Mouse (Mus musculus) midbrain, embryonic 14.5 days (tissue): ENCODE results near the gene Dok5. TPM values are rescaled to one million over a fixed set of nuclear protein-coding genes. Genes with fewer than 3 reads are reported as not detected.

Experiments used
- ATAC-seq: fragments of 200-750 bp; cut with Nextera tagmentation; 2 replicates; pipeline ENCODE4 v1.8.0; 2017; ENCODE audit warnings: moderate number of reproducible peaks, moderate library complexity; ENCODE audit not compliant: low FRiP score, low TSS enrichment
- DNase-seq: peaks from one replicate; pipeline ENCODE4 v3.0.0-alpha.2; 2015
- H3K27ac ChIP-seq: fragments of 300-500 bp; sonication (generic); replicated peaks from 2 replicates; pipeline ENCODE4 v1.5.1; 2014; ENCODE audit warnings: mild to moderate bottlenecking, low read depth, low read length, moderate library complexity
- H3K27me3 ChIP-seq: fragments of 300-500 bp; sonication (generic); 2 replicates; pipeline ENCODE4 v1.6.1; 2014; ENCODE audit warnings: low read length, control low read depth, mixed read lengths; ENCODE audit not compliant: control insufficient read depth, insufficient read depth
- H3K36me3 ChIP-seq: fragments of 300-500 bp; sonication (generic); 2 replicates; pipeline ENCODE4 v1.6.1; 2014; ENCODE audit warnings: low read length, control low read depth; ENCODE audit not compliant: control insufficient read depth, insufficient read depth
- H3K4me1 ChIP-seq: fragments of 300-500 bp; sonication (generic); 2 replicates; pipeline ENCODE4 v1.6.1; 2014; ENCODE audit warnings: mild to moderate bottlenecking, antibody characterized with exemption, low read length, control low read depth; ENCODE audit not compliant: control insufficient read depth, insufficient read depth
- H3K4me2 ChIP-seq: fragments of 300-500 bp; sonication (generic); 2 replicates; pipeline ENCODE4 v1.6.1; 2014; ENCODE audit warnings: mild to moderate bottlenecking, low read length, moderate library complexity
- H3K4me3 ChIP-seq: fragments of 300-500 bp; sonication (generic); replicated peaks from 2 replicates; pipeline ENCODE4 v1.5.1; 2014; ENCODE audit warnings: low read depth, low read length
- H3K9ac ChIP-seq: fragments of 300-500 bp; sonication (generic); replicated peaks from 2 replicates; pipeline ENCODE4 v1.6.1; 2014; ENCODE audit warnings: mild to moderate bottlenecking, low read length, moderate library complexity
- H3K9me3 ChIP-seq: fragments of 300-500 bp; sonication (generic); 2 replicates; pipeline ENCODE4 v1.6.1; 2016; ENCODE audit warnings: low read length, control low read depth, mixed read lengths; ENCODE audit not compliant: control insufficient read depth
- WGBS: fragments of 180-500 bp; shearing (Covaris S2); extraction: QIAGEN DNeasy Blood & Tissue Kit; methylation state at CpG from one replicate; pipeline ENCODE4 v1.1.7; 2014; 5-methylcytosine and 5-hydroxymethylcytosine counted together
- polyA plus RNA-seq: library from polyadenylated mRNA; unstranded; fragments of >200 nt; fragmentation: Nextera tagmentation; extraction: Ambion mirVana; gene quantifications from 2 replicates; pipeline ENCODE4 v1.2.1, GENCODE M21; 2014

Dok5 gene
- polyA plus RNA-seq, 1 experiment from 2014 or later = 43.0 TPM

DNA sequence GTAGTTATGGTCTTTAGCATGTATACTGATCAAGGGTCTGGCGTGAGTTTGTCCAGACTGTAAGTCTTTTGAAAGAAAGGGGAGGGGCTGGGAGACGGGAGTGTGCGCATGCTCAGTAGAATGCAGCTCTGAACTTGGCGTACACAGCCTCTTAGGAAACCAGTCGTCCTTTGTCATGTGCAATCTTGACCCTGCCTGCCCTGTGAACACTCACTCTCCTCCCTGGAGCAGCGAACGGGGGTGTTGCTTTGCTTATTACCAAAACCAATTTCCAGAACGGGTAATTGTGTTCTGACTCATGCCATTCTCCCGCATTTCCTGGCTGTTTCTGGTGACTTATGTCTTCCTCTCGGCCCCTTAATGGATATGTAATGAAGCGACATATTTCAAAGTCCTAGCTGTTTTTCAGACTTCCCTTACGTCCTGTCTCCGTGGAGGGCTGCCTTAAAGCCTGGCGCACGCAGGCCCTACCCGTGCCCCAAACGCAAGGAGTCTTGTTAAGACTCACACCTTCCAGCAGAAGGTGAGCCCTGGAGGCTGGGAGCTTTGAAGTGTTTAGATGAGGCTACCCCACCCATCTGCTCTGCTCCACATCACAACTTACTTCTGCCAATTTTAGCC is 95.3 kb downstream of the Dok5 start:
- no peak overlapping the region for H3K9ac ChIP-seq
- 0 out of 2 replicates have a peak, but pooled peaks cover 6% of the 10 kb centered on the region for H3K4me1 ChIP-seq
- H3K27me3 ChIP-seq = no peaks in the 10 kb centered on the region
- no peak overlapping the region for H3K4me3 ChIP-seq
- H3K9me3 ChIP-seq = no peaks in the 10 kb centered on the region
- H3K4me2 ChIP-seq = no peak overlapping the region
- DNase-seq = no peak
- no peaks in the 10 kb centered on the region for H3K36me3 ChIP-seq
- no peak overlapping the region for H3K27ac ChIP-seq
- ATAC-seq = no peak
- 80% methylated on average over 17 of the region's 17 CpGs for WGBS

DNA sequence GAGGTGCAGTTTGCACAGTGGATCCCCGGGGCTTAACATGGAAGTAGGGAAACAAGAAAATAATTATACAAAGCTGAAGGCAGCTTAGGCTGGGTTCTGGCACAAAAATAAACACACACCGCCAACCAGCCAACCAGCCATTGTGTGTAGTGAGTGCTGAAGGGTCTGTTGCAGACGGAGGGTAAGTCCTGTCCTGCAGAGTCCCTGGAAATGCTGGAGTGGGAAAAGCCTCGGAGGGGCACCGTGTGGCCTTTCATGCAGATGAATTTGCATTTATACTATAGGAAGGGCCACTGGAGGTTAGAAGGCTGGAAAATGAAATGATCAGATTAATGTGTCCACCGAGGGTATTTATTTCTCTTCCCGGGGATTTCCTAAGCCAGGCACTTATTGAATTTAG is 97.2 kb downstream of the Dok5 start:
- H3K4me2 ChIP-seq = no peak overlapping the region
- no peaks in the 10 kb centered on the region for H3K27me3 ChIP-seq
- peak overlapping the region; percentile 43 for H3K27ac ChIP-seq
- no peak overlapping the region for H3K4me3 ChIP-seq
- H3K4me1 ChIP-seq = 0 out of 2 replicates have a peak, but pooled peaks cover 6% of the 10 kb centered on the region
- H3K9ac ChIP-seq = no peak overlapping the region
- no peaks in the 10 kb centered on the region for H3K36me3 ChIP-seq
- WGBS = 23% methylated on average over 7 of the region's 7 CpGs
- peak; percentile 48 for DNase-seq
- H3K9me3 ChIP-seq = no peaks in the 10 kb centered on the region
- ATAC-seq = no peak

DNA sequence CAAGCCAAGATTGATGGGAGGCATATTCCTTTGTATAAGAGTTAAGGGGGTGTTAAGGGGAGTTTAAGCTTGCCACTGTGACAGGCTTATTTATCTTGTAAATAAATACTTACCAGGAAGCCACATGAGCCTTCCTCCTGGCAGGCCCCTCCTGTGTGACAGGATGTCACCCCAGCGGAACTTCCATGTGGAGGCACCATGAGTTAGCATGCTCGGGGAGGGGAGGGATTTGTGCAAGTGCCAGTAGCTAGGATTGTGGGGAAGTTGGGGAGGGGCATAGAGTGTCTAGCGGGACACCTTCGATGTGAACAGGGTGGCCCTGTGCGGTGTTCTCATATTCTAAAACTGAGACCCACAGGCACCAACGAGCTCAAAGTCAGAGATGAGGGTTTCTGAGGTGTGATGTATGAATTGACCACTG is 97.6 kb downstream of the Dok5 start:
- H3K4me2 ChIP-seq = no peak overlapping the region
- no peak overlapping the region for H3K4me3 ChIP-seq
- 77% methylated on average over 6 of the region's 6 CpGs for WGBS
- 0 out of 2 replicates have a peak, but pooled peaks cover 6% of the 10 kb centered on the region for H3K4me1 ChIP-seq
- no peaks in the 10 kb centered on the region for H3K27me3 ChIP-seq
- no peak overlapping the region for H3K9ac ChIP-seq
- no peak overlapping the region for H3K27ac ChIP-seq
- ATAC-seq = no peak; the same call in 1 of the 2 replicates
- no peaks in the 10 kb centered on the region for H3K9me3 ChIP-seq
- H3K36me3 ChIP-seq = no peaks in the 10 kb centered on the region
- DNase-seq = peak; percentile 32

DNA sequence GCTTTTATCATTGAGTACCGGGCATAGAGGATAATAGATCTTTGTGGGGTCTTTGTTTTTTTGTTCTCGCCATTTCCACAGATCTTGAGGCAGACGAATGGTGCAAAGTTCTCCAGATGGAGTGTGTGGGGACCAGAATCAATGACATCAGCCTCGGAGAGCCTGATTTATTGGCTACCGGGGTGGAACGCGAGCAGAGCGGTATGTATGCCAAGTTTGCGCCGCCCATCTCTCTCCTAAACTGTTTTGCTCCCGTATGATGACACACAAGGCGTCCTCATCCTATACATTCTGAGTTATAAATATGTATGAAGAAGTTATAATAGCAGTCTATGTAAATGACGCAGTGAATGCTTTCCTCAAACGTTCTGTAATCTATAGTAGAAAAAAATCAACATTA is 98.4 kb downstream of the Dok5 start:
- Histone ChIP-seq H3K4me3 (no peak overlapping the region), H3K4me2 (no peak overlapping the region), H3K9ac (no peak overlapping the region), H3K36me3 (no peaks in the 10 kb centered on the region), H3K4me1 (0 out of 2 replicates have a peak, but pooled peaks cover 6% of the 10 kb centered on the region), H3K27me3 (no peaks in the 10 kb centered on the region), H3K9me3 (no peaks in the 10 kb centered on the region), H3K27ac (no peak overlapping the region)
- ATAC-seq (no peak), DNase-seq (no peak)
- 82% methylated on average over 14 of the region's 14 CpGs for WGBS

DNA sequence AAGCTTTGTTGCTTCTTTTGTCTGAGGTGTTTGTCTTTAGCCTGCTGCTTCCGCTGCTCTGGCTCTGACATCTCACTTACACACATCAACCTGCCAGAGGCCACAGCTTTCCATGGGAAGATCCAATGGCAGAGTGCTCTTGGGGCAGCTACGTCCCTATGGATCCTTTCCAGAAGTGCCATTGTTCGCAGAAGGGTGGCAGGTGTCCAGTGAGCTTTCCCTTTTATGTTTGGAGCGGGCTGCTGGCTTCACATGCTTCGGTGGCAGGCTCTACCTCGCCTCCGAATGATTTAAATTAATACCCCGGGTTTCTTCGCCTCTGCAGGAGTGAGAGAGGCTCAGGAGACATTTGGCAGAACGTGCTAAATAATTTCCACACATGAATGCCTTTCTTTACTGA is 105.3 kb downstream of the Dok5 start:
- Histone ChIP-seq H3K36me3 (no peaks in the 10 kb centered on the region), H3K4me2 (no peak overlapping the region), H3K9ac (no peak overlapping the region), H3K4me1 (peaks cover 24% of the 10 kb centered on the region), H3K27ac (peak overlapping the region; percentile 75), H3K4me3 (no peak overlapping the region), H3K9me3 (no peaks in the 10 kb centered on the region), H3K27me3 (no peaks in the 10 kb centered on the region)
- DNase-seq (peak; percentile 69), ATAC-seq (peak; percentile 38; the same call in 1 of the 2 replicates)
- 10% methylated on average over 10 of the region's 10 CpGs for WGBS

DNA sequence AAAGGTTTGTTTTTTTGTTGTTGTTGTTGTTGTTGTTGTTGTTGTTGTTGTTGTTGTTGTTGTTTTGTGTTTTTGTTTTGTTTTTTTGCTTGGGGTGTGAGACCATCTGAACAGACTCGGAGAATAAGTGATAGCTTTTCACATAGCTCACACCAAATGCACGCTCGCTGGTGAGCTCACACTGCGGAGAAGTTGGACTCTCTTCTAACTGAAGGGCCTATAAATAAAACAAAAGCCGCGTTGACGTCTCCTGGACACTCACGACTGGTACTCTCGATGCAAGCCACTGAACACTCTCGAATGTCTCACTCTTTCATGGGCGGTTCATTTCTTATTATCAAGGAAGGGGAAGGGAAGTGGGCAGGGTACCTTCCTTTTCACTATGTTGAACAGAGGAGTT is 105.8 kb downstream of the Dok5 start:
- H3K27ac ChIP-seq = no peak overlapping the region; the same call in none of the 2 replicates
- no peak for ATAC-seq
- 52% methylated on average over 11 of the region's 11 CpGs for whole genome bisulfite sequencing

DNA sequence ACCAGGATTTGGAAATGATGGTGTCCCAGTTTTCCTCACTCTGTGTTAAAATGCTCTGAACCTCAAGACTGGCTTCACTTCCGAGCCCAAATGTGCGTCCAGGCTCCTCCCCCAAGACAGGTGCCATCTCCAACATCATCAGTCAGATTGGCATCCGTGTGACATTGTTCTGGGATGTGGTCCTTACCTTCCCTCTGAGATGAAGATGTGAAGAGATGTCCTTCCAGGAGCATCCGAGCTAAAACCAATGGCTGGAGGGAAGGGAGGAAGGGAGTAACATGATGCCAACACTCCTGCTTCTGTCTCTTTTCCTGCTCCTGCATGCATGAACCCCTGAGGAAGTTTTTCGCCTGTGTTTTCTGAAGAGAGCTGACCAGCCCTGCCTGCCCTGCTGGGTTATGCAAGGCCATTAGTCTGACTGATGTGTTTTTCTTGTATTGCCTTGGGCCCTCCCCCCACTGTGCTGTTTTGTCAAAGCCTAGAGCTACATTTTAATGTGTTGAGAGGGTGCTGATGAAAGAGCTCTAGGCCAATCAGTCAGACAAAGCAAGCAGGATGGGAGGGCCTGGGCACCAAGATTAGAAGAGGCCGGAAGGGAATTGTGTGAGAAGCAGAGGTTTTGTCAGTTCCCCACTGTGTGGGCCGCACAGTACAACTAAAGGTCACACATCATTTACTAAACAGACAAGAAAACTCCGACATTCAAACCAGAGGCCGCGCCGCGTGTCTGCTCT is 106.4 kb downstream of the Dok5 start:
- H3K36me3 ChIP-seq = no peaks in the 10 kb centered on the region
- peak; percentile 64 for ATAC-seq
- no peaks in the 10 kb centered on the region for H3K27me3 ChIP-seq
- peak overlapping the region; percentile 49 for H3K27ac ChIP-seq
- H3K9me3 ChIP-seq = no peaks in the 10 kb centered on the region
- DNase-seq = peak; percentile 71
- 13% methylated on average over 12 of the region's 12 CpGs for WGBS
- no peak overlapping the region for H3K9ac ChIP-seq
- H3K4me1 ChIP-seq = peaks cover 24% of the 10 kb centered on the region
- H3K4me2 ChIP-seq = no peak overlapping the region
- no peak overlapping the region for H3K4me3 ChIP-seq

More for the DNA sequence above, 105.8 kb downstream of the Dok5 start:
- no peak for DNase-seq
- Histone ChIP-seq H3K4me3 (no peak overlapping the region), H3K4me1 (peaks cover 24% of the 10 kb centered on the region), H3K9me3 (no peaks in the 10 kb centered on the region), H3K36me3 (no peaks in the 10 kb centered on the region), H3K4me2 (no peak overlapping the region), H3K9ac (no peak overlapping the region), H3K27me3 (no peaks in the 10 kb centered on the region)

DNA sequence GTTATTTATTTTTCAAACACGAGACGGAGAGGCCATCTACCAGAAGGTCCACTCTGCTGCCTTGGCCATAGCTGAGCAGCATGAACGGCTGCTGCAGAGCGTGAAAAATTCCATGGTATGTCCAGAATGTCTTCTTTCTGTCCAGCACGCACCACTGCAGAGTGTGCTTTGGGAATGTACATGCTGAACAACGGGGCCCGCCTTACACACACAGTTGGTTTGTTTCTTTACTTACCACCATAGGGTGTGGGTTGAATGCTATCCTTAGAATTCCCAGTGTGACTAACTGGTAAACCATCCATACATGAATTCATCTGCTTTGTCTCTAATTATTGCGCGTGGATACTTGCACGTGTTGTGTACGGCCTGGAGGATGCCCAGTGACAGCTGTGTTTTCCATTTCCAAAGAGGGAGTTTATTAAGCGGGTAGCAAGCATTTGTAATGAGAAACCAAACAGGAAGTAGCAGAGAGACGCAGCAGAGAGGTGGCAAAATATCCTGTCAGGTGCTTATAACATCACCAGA is 109.9 kb downstream of the Dok5 start:
- H3K4me3 ChIP-seq = no peak overlapping the region
- ATAC-seq (no peak), DNase-seq (no peak)
- H3K9ac ChIP-seq = no peak overlapping the region
- 66% methylated on average over 13 of the region's 13 CpGs for WGBS
- H3K36me3 ChIP-seq = no peaks in the 10 kb centered on the region
- no peaks in the 10 kb centered on the region for H3K9me3 ChIP-seq
- H3K4me1 ChIP-seq = peaks cover 21% of the 10 kb centered on the region
- H3K4me2 ChIP-seq = no peak overlapping the region
- H3K27ac ChIP-seq = no peak overlapping the region
- H3K27me3 ChIP-seq = no peaks in the 10 kb centered on the region
